Mouse (Mus musculus) lung, postnatal 0 days (tissue): ENCODE data around the gene Otud7b. TPM values are rescaled to one million over a fixed set of nuclear protein-coding genes. Genes with fewer than 3 reads are reported as not detected.

Experiments
- ATAC-seq: fragments of 200-750 bp; cut with Nextera tagmentation; 2 replicates; pipeline ENCODE4 v1.8.0; 2017; ENCODE audit warnings: moderate library complexity
- DNase-seq: peaks from one replicate; pipeline ENCODE4 v3.0.0-alpha.2; 2016; ENCODE audit warnings: low spot score
- H3K27ac ChIP-seq: fragments of 300-500 bp; sonication (generic); 2 replicates; pipeline ENCODE4 v1.5.1; 2014; ENCODE audit warnings: antibody characterized with exemption, mild to moderate bottlenecking, low read length, mixed read lengths
- H3K27me3 ChIP-seq: fragments of 300-500 bp; sonication (generic); replicated peaks from 2 replicates; pipeline ENCODE4 v1.6.1; 2014; ENCODE audit warnings: low read length, mixed read lengths; ENCODE audit not compliant: insufficient read depth
- H3K36me3 ChIP-seq: fragments of 300-500 bp; sonication (generic); 2 replicates; pipeline ENCODE4 v1.6.1; 2014; ENCODE audit warnings: low read length, mixed read lengths; ENCODE audit not compliant: insufficient read depth
- H3K4me1 ChIP-seq: fragments of 300-500 bp; sonication (generic); 2 replicates; pipeline ENCODE4 v1.6.1; 2014; ENCODE audit warnings: antibody characterized with exemption, low read depth, low read length, mixed read lengths; ENCODE audit not compliant: insufficient read depth
- H3K4me2 ChIP-seq: fragments of 300-500 bp; sonication (generic); replicated peaks from 2 replicates; pipeline ENCODE4 v1.6.1; 2014; ENCODE audit warnings: low read depth, mild to moderate bottlenecking, low read length, moderate library complexity, mixed read lengths
- H3K4me3 ChIP-seq: fragments of 300-500 bp; sonication (generic); 2 replicates; pipeline ENCODE4 v1.5.1; 2014; ENCODE audit warnings: low read depth, low read length
- H3K9ac ChIP-seq: fragments of 300-500 bp; sonication (generic); replicated peaks from 2 replicates; pipeline ENCODE4 v1.6.1; 2014; ENCODE audit warnings: low read depth, mild to moderate bottlenecking
- H3K9me3 ChIP-seq: fragments of 300-500 bp; sonication (generic); 2 replicates; pipeline ENCODE4 v1.6.1; 2016; ENCODE audit warnings: low read length, mixed read lengths
- CTCF ChIP-seq: IDR thresholded peaks from 2 replicates; pipeline ENCODE4 v1.5.1; 2016; ENCODE audit warnings: antibody characterized with exemption, mild to moderate bottlenecking
- EP300 ChIP-seq: IDR thresholded peaks from 2 replicates; pipeline ENCODE4 v1.6.1; 2016; ENCODE audit warnings: antibody characterized with exemption, mild to moderate bottlenecking, control low read depth
- WGBS: fragments of 180-500 bp; shearing (Covaris S2); extraction: QIAGEN DNeasy Blood & Tissue Kit; methylation state at CpG from one replicate; pipeline ENCODE4 v1.1.7; 2014; 5-methylcytosine and 5-hydroxymethylcytosine counted together
- polyA plus RNA-seq: library from polyadenylated mRNA; unstranded; fragments of >200 nt; fragmentation: Nextera tagmentation; extraction: Ambion mirVana; gene quantifications from 2 replicates; pipeline ENCODE4 v1.2.1, GENCODE M21; 2015

The Otud7b gene
- polyA plus RNA-seq, 1 experiment from 2014 or later = 30.2 TPM

DNA sequence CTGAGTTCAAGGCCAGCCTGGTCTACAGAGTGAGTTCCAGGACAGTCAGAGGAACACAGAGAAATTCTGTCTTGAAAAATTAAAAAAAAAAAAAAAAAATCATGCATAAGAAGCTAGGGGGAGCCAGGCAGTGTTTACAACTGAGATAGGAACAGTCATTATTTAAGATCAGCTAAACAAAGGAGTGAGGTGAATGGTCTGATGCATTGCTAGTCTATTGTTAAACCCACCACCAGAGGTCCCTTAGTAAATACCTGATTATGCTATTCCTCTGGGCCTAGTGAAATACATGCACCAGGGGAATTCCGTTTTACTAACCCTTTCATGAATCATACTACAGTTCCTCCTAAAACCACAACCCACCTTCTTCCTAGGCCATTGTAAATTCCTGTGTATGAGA, 34.8 kb upstream of the Otud7b start:
- Histone ChIP-seq H3K36me3 (no peaks in the 10 kb centered on the region), H3K4me2 (no peak overlapping the region), H3K27me3 (no peaks in the 10 kb centered on the region), H3K9ac (no peak overlapping the region), H3K4me3 (no peak overlapping the region), H3K9me3 (no peaks in the 10 kb centered on the region), H3K4me1 (no peaks in the 10 kb centered on the region), H3K27ac (no peak overlapping the region)
- peak; percentile 28 for TF ChIP-seq CTCF
- TF ChIP-seq EP300 = peak; percentile 49
- WGBS = 43% methylated on average over 1 of the region's 1 CpGs
- DNase-seq = peak; percentile 37
- no peak for ATAC-seq

DNA sequence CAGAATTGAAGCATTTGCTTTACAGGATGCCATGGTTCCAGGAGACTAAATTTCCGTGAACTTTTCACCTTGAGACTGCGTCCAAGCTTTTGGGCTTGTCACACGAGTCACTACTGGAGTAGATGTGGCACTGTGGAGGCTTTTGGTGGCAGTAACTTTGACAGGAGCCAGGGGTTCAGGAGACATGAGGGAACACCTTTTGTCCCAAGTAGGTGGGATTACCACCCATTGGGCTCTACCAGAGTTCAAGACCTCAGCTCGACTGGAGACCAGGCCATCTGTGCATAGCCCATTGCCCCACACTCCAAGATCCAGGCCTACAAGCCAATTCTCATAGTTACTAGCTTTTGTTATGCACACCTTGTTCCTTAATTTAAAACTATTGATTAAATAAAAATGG, 34.1 kb upstream of the Otud7b start:
- H3K27me3 ChIP-seq = no peaks in the 10 kb centered on the region
- H3K36me3 ChIP-seq = no peaks in the 10 kb centered on the region
- H3K4me1 ChIP-seq = no peaks in the 10 kb centered on the region
- H3K9ac ChIP-seq = no peak overlapping the region
- DNase-seq (no peak), ATAC-seq (no peak)
- TF ChIP-seq EP300 (no peak), CTCF (no peak)
- no peaks in the 10 kb centered on the region for H3K9me3 ChIP-seq
- no peak overlapping the region for H3K27ac ChIP-seq
- H3K4me3 ChIP-seq = no peak overlapping the region
- 70% methylated on average over 4 of the region's 4 CpGs for WGBS
- no peak overlapping the region for H3K4me2 ChIP-seq

DNA sequence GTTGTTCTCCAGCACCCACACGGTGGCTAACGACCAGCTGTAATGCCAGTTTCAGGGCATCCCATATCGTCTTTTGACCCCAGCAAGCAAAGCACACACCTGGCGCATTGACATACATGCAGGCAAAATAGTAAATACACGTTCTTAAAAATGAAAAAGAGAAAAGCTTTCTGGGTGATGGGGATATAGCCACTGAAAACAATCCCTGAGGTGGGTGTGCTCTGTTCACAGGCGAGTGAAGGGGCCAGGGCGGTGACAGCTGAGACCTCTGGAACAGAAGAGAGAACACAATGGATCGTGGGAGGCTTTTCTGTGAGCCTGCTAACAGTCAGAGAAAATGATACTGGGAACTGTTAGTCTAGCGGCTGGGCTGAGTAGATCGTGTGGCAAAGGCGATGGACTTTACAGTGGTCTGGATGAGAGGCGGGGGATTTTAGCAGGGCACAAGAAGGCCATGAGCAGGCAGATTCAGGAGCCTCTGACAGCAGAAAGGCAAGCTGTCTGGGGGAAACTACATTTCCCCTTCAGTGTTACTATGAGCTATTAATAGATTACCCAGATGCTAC, 31.3 kb upstream of the Otud7b start:
- Histone ChIP-seq H3K9me3 (no peaks in the 10 kb centered on the region), H3K9ac (no peak overlapping the region), H3K4me1 (no peaks in the 10 kb centered on the region), H3K4me2 (no peak overlapping the region), H3K4me3 (no peak overlapping the region), H3K27me3 (no peaks in the 10 kb centered on the region), H3K27ac (no peak overlapping the region), H3K36me3 (no peaks in the 10 kb centered on the region)
- 71% methylated on average over 12 of the region's 12 CpGs for WGBS
- no peak for TF ChIP-seq EP300
- no peak for TF ChIP-seq CTCF
- ATAC-seq (no peak), DNase-seq (no peak)

DNA sequence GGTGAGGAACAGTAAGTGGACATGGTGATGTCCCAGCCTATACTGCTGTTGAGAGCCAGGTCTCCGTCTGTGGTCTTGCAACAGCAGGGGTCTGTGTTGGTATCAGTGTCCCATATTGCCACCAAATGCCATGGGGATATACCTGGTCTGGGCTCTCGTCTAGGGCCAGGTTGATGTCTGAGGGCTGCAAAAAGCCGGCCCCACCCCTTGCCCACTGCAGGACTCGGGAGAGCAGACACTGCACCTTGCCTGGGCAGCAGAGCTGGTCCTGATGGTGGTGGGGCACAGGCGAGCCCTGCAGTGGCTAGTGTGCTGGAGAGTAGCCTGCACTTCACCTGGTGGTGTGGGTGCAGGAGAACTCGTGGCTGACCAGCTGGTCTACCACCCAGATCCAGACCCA, 26.3 kb upstream of the Otud7b start:
- no peaks in the 10 kb centered on the region for H3K27me3 ChIP-seq
- no peak overlapping the region for H3K9ac ChIP-seq
- ATAC-seq = no peak
- no peak overlapping the region for H3K4me3 ChIP-seq
- 61% methylated on average over 6 of the region's 6 CpGs for WGBS
- H3K27ac ChIP-seq = no peak overlapping the region
- no peaks in the 10 kb centered on the region for H3K4me1 ChIP-seq
- no peaks in the 10 kb centered on the region for H3K36me3 ChIP-seq
- no peaks in the 10 kb centered on the region for H3K9me3 ChIP-seq
- TF ChIP-seq EP300 (no peak), CTCF (no peak)
- no peak overlapping the region for H3K4me2 ChIP-seq
- no peak for DNase-seq

DNA sequence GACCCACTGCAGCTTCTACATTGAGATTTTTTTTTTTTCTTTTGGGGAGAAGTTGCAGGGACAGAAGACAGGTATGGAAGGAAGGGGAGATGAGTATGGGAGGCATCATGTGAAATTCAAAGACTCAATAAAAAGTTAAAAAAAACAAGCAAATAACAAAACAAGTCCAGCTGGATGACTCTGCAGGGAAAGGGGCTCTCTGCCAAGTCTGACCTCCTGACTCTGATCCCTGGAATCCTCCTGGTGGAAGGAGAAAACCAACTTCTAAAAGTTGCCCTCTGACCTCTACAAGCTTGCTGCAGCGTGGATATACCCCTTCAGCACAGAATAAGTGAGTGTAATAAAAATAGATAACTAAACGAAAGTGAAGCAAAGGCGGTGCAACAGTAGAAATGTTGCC, 25.6 kb upstream of the Otud7b start:
- H3K36me3 ChIP-seq = no peaks in the 10 kb centered on the region
- H3K27me3 ChIP-seq = no peaks in the 10 kb centered on the region
- no peak overlapping the region for H3K4me2 ChIP-seq
- WGBS = 52% methylated on average over 3 of the region's 3 CpGs
- H3K9me3 ChIP-seq = no peaks in the 10 kb centered on the region
- TF ChIP-seq CTCF (no peak), EP300 (no peak)
- no peak for ATAC-seq
- H3K4me1 ChIP-seq = no peaks in the 10 kb centered on the region
- H3K9ac ChIP-seq = no peak overlapping the region
- no peak overlapping the region for H3K27ac ChIP-seq
- DNase-seq = no peak
- H3K4me3 ChIP-seq = no peak overlapping the region

DNA sequence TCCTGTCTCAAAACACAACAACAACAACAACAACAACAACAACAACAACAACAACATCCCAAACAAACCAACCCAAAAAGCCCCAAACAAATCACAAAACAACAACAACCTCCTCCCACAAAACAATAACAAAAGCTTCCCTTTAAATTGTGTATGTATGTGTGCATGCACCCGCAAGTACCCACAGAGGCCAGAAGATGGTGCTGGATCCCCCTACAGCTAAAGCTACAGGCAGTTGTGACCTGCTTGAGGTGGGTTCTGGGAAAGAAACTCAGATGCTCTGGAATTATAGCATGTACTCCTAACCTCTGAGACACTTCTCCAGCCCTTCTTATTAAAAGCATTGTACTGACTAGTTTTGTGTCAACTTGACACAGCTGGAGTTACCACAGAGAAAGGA, 23.3 kb upstream of the Otud7b start:
- no peak overlapping the region for H3K27ac ChIP-seq
- no peak overlapping the region for H3K9ac ChIP-seq
- H3K4me1 ChIP-seq = no peaks in the 10 kb centered on the region
- peak; percentile 55 for DNase-seq
- no peak overlapping the region for H3K4me3 ChIP-seq
- WGBS = 48% methylated on average over 1 of the region's 1 CpGs
- H3K4me2 ChIP-seq = no peak overlapping the region
- no peaks in the 10 kb centered on the region for H3K36me3 ChIP-seq
- ATAC-seq = no peak
- H3K27me3 ChIP-seq = no peaks in the 10 kb centered on the region
- H3K9me3 ChIP-seq = no peaks in the 10 kb centered on the region
- TF ChIP-seq EP300 (no peak), CTCF (peak; percentile 76)

DNA sequence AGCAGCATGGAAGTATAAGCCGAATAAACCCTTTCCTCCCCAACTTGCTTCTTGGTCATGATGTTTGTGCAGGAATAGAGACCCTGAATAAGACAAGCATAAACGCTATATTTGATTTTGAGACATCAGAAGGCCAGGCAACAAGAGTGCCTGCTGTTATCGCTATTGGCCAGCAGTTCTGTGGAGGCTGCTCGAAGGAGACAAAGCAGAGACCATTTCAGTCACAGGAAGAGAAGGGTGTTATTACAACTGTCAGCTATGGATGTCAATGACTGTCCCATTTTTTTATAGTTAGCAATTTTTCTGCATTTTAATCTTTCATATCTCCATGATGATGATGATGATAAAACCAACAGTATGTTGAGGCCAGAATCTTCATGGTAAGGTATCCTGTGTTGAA, 22.7 kb upstream of the Otud7b start:
- TF ChIP-seq CTCF = no peak
- TF ChIP-seq EP300 = no peak

More for the DNA sequence above, 22.7 kb upstream of the Otud7b start:
- no peaks in the 10 kb centered on the region for H3K36me3 ChIP-seq
- no peaks in the 10 kb centered on the region for H3K9me3 ChIP-seq
- DNase-seq (no peak), ATAC-seq (no peak)
- no peak overlapping the region for H3K4me2 ChIP-seq
- H3K9ac ChIP-seq = no peak overlapping the region
- no peak overlapping the region for H3K27ac ChIP-seq
- WGBS = 78% methylated on average over 4 of the region's 4 CpGs
- no peaks in the 10 kb centered on the region for H3K27me3 ChIP-seq
- no peaks in the 10 kb centered on the region for H3K4me1 ChIP-seq
- no peak overlapping the region for H3K4me3 ChIP-seq
